In genomic region chr14:79239402-79239801, GRCm38 (mm10) we compare ENCODE assay signal across 18 mouse cellular contexts. TPM values are rescaled to one million over a fixed set of nuclear protein-coding genes. Genes with fewer than 3 reads are reported as not detected.
DNase-seq lines count a peak whose midpoint lies in the region; ATAC-seq and TF ChIP-seq lines count a peak whose summit lies in the region.
"Had no signal": no experiment of that assay in that cellular context is flagged by ENCODE, and none has a peak within 500 bp of the region (broad histone marks: within the 10 kb centered on the region; RNA-seq: fewer than 3 reads in every experiment).

No protein-coding gene starts in this region.

- peak; percentile 35 to 54 for DNase-seq in left cerebral cortex, adult 18-20 months (ENCODE audit: low spot score in 2 of 2)
- DNase-seq in left cerebral cortex, postnatal 4 days: no peak
- DNase-seq in left cerebral cortex, adult 2 months (ENCODE audit: extremely low spot score in 1 of 2, low spot score in 2 of 2): peak; percentile 27 to 78
- DNase-seq in thymus, postnatal 0 days (ENCODE audit: low spot score): peak; percentile 28
- DNase-seq in ovary, postnatal 10 days (ENCODE audit: low spot score): no peak
- DNase-seq: adrenal gland, postnatal 14 days; cerebellum, postnatal 25 days; kidney, adult 9 months; liver, postnatal 0 days had no signal

- peak; percentile 76 for ATAC-seq in frontal cortex, adult (ENCODE audit: low TSS enrichment)
- no peak for ATAC-seq in hindbrain, embryonic 12.5 days (ENCODE audit: low FRiP score)
- ATAC-seq: forebrain, embryonic 16.5 days had no signal

- intact Hi-C loops in left cerebral cortex, postnatal 4 days (cut with DNase I): no loop called here
- intact Hi-C loops in left cerebral cortex, adult 2 months (cut with DNase I): no loop called here

- peaks cover 3% of the 10 kb centered on the region; the same call in 1 of the 2 replicates for H3K9me3 ChIP-seq in hindbrain, embryonic 12.5 days (replicated peaks)
- H3K9me3 ChIP-seq: embryonic facial prominence, embryonic 13.5 days; hindbrain, embryonic 15.5 days; limb, embryonic 13.5 days had no signal

- peaks cover 10% of the 10 kb centered on the region for H3K4me1 ChIP-seq in hindbrain, embryonic 12.5 days

- WGBS in hindbrain, embryonic 12.5 days: 95% methylated on average over 12 of the region's 12 CpGs

- H3K27me3 ChIP-seq in hindbrain, embryonic 12.5 days: no peaks in the 10 kb centered on the region
- H3K27me3 ChIP-seq: embryonic facial prominence, embryonic 13.5 days; hindbrain, embryonic 15.5 days; limb, embryonic 13.5 days had no signal

- no peak overlapping the region for H3K9ac ChIP-seq in hindbrain, embryonic 12.5 days
- H3K9ac ChIP-seq: embryonic facial prominence, embryonic 13.5 days; hindbrain, embryonic 15.5 days; limb, embryonic 13.5 days; liver, postnatal 0 days had no signal

- H3K4me3 ChIP-seq in left cerebral cortex, adult 2 months: no peak overlapping the region
- H3K4me3 ChIP-seq in hindbrain, embryonic 12.5 days: no peak overlapping the region
- H3K4me3 ChIP-seq: embryonic facial prominence, embryonic 13.5 days; hindbrain, embryonic 15.5 days; layer of hippocampus, adult 2 months; limb, embryonic 13.5 days had no signal

- H3K27ac ChIP-seq in left cerebral cortex, adult 2 months: no peak overlapping the region
- H3K27ac ChIP-seq in hindbrain, embryonic 12.5 days: no peak overlapping the region
- H3K27ac ChIP-seq: embryonic facial prominence, embryonic 13.5 days; hindbrain, embryonic 15.5 days; layer of hippocampus, adult 2 months; limb, embryonic 13.5 days; macrophage had no signal

- no peak for TF ChIP-seq CTCF in left cerebral cortex, adult 2 months (IDR thresholded peaks at IDR 0.05)

- no peak overlapping the region for H3K4me2 ChIP-seq in hindbrain, embryonic 12.5 days (replicated peaks)
- H3K4me2 ChIP-seq: embryonic facial prominence, embryonic 13.5 days; hindbrain, embryonic 15.5 days; limb, embryonic 13.5 days had no signal

- no peaks in the 10 kb centered on the region for H3K36me3 ChIP-seq in hindbrain, embryonic 12.5 days
- H3K36me3 ChIP-seq: embryonic facial prominence, embryonic 13.5 days; hindbrain, embryonic 15.5 days; limb, embryonic 13.5 days had no signal

RNA-seq across cellular contexts. Expression of gene Zfp957, which starts 7.8 kb away (rescaled TPM):
- total RNA-seq in left cerebral cortex, adult 18-20 months (2021): not detected
- not detected for total RNA-seq in left cerebral cortex, postnatal 4 days (2021)
- not detected for total RNA-seq in left cerebral cortex, adult 2 months (2021)
- not detected in 2 replicates for polyA plus RNA-seq in thymus, postnatal 0 days (2015; fragmentation: Nextera tagmentation; extraction: Ambion mirVana)
- 0.19 TPM in 1 of 2 replicates, not detected in the other for polyA plus RNA-seq in hindbrain, embryonic 12.5 days (2016; fragmentation: Nextera tagmentation; extraction: Ambion mirVana)
- total RNA-seq: adrenal gland, postnatal 14 days; granulocyte monocyte progenitor cell, adult 5-6 weeks; layer of hippocampus, adult 2 months had no signal
- polyA plus RNA-seq: embryonic facial prominence, embryonic 13.5 days; forebrain, embryonic 16.5 days; hindbrain, embryonic 15.5 days; limb, embryonic 13.5 days; liver, postnatal 0 days; macrophage had no signal

Comparison
In these comparisons a context has a peak if more than half of its experiments do, and no peak if none do; other contexts are left out.
1. DNase-seq: peak in left cerebral cortex, adult 18-20 months (2 of 2), left cerebral cortex, adult 2 months (2 of 2) and thymus, postnatal 0 days (single experiment); none in left cerebral cortex, postnatal 4 days (single experiment) and ovary, postnatal 10 days (single experiment).